Mouse (Mus musculus) MN1 (cell line): ENCODE data around the gene Gm19402.

Experiments used
- DNase-seq: peaks from one replicate; pipeline ENCODE4 v3.0.0-alpha.2; 2016; ENCODE audit warnings: low spot score

Gene Gm19402

DNA sequence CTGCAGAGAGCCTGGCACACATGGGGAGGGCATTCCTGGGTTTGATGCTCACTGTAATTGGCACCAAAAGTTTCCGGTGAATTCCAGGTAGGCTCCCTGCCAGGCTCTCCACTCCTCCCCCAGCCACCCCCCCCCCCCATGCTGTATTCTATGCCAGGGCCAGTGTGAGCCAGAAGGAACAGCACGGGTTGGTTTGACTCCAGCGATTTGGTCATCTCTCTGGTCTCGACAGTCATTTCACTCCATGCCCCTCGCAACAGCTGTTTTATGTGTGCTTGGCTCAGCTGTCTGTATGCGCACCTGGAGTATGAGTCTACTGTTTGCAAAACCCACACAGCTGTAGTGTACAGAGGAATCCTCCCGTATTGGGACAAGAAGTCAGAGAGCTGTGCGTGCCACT is 24.2 kb downstream of the Gm19402 start:
- DNase-seq, result no peak

GRCm38 (mm10) chr10:77663949-77664665 is 26.4 kb downstream of the Gm19402 start:
- DNase-seq, result no peak

DNA sequence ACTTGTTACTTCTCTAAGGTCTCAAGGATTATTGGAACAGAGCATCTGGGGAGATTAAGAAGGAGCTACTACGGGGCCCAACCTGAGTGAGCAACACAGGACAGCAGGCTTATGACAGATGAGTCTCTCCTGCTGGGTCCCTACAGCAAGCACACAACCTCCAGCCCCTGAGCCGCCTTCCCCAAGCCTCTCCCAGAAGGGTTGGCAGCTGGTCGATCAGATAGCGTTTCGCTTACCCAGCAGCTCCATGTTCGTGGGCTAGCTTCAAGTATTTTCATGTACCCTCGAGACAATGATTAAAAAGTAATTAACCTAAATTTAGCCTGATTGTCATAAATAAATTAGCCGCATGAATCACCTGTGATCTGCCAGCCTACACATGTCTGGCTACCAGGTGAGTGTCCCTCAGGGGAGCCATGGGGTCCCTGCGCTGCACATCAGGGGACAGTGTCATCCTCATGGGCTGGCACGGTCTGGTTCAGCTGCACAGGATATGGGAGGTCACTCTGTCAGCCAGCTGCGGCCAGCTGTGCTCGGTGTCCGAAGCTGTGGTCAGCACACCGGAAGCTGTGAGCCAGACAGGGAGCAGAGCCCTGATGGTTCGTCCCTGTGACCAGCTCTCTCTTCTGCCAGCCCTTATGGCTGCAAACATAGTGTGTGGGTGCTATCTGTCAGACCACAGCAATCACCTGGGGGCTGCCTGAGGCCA is 32.1 kb downstream of the Gm19402 start:
- peak; percentile 63 for DNase-seq

DNA sequence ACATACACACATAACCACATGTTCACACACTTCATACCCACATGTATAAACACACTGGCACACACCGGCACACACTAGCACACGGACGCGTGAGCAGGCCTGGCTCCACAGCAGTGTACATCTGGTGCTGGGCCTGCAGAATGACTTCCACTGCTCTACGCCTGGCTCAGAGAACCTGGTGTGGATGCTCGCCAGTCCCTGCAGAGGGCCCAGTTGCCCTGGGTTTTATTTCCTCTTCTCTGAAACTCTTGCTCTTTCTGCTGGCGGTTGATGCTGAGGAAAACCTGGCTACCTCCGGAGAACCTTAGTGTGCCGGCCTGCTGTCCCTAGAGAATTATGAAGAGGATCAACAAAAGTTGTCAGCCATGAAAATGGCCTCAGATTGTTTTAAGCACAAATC is 38.5 kb downstream of the Gm19402 start:
- DNase-seq, result no peak

DNA sequence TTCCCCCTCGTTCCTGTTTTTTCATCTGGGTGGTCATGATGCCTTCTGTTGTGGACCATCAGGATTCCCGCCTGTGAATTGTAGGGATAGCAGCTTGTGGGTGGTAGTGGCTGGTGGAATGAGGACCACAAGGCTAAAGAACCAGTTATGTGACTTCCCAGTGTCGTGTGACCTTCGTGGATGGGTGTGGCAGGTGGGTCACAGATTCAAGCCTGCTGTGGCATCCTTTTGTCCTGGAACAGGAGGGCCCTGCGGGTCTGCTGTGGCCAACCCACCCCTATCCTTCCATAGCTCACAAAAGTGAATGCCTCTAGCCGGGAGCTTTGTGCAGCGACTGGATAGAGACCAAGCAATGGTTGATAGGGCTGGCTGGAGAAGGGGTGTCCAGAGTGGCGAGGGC is 42.7 kb downstream of the Gm19402 start:
- no peak for DNase-seq

GRCm38 (mm10) chr10:77647461-77647860 is 43.1 kb downstream of the Gm19402 start:
- DNase-seq, result no peak

DNA sequence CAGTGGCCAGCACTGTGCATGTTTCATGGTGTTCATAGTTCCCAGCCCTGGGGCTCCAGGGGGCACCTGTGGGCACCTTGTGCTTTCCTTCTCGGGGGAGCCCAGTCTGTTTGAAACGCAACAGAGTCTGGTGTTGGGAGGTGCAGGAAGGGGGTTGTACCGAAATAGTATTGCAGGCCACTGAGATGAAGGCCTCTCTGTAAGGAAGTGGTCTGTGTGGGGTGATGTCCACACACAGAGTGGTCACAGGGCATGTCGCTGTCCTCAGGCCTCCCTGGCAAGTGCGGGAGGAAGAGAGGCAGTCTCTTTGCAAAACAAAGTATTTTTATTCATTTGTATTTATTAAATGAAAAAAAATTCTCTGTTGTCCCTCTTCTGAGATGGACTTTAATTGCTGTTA is 45.0 kb downstream of the Gm19402 start:
- no peak for DNase-seq

DNA sequence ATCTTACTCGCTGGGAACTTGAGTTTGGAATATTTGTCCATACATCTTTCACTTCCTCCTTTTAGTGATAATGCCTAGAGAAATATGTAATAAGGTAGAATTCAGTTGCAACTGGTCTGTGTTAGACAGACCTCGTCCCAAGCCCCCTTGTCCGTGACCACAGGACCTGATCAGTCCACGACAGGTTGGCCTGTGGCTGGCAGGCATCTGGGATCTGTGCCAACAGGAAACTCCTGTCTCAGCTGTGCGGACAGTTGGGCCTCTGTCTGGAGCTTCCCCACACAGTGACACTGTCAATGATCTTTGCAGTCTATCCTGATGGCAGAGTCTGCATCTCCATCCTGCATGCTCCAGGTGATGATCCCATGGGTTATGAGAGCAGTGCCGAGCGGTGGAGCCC is 47.4 kb downstream of the Gm19402 start:
- no peak for DNase-seq
